Mouse (Mus musculus) kidney, postnatal 25 days (tissue): ENCODE data around the gene Klf13.
A peak's percentile ranks its signal among the peaks of the same experiment; 100 is the strongest.

Source experiments
- DNase-seq, 2 experiments: peaks; one replicate each; pipeline ENCODE4 v3.0.0; 2021; ENCODE audit warnings: mixed read lengths in 2 of 2

Klf13 gene

DNA sequence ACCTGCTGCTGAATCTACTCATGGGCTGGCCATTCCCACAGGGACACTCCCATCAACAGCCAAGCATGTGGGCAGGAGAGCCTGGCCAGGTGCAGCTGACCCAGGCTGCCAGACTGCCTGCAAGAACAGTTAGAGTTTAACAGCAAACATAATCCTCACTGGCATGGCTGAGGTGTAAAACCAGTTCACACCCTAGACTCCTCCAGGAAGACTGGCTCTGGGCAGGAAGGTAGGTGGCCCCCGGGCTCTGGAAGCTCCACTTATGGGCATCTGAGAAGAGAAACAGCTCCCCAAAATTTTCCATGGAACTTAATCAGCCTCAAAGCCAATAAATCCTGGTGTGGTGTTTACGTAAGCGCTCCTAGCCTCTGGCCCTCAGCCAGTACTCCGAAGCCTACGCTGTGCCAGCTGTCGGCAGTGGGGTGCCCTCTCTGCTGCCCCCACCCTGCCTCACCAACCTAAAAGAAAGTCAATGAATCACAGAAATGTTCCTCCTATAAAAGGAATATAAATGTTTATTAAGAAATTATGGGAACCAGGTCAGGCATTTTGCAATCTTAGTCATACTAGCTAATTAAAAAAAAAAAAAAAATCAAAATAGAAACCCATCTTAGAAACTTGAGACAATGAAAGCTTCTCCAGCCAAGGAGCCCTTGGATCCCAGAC is 13.8 kb downstream of the Klf13 start:
- DNase-seq: peak; percentile 92 to 95

DNA sequence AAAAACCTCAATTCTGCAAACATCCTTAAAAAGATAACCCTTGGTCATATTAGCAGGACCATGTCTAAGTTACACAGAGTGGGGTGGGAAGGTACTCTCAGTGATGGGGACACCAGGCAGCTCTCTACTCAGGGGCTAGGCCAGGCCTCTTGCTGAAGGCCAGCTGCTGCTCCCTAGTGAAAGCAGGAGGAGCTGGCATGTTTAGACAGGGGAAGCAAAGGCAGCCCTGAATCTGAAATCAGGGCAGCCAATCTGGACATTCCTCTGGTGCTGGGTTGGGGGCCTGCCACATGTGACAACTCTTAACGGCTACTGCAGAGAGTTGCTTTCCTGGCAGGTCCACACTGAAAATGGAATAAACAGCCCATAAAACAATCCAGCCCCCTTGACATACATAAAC is 14.6 kb downstream of the Klf13 start:
- DNase-seq: peak in 1 of 2 experiments; percentile 67

DNA sequence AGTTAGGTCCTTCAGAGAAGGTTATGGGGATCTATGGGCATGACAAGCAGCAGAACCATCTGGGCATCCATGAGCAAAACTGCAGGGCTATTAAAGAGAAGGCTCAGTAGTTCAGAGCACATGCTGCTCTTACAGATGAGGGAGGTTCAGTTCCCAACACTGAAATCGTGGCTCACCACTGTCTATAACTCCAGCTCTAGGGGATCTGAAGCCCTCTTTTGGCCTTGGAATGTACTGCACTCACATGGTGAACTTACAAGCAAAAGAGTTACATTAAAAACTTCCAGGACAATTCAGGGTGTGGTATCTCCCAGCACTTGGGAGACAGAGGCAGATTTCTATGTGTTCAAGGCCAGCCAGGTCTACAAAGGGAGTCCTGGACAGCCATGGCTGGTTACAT is 15.7 kb downstream of the Klf13 start:
- peak in 1 of 2 experiments; percentile 31 for DNase-seq

DNA sequence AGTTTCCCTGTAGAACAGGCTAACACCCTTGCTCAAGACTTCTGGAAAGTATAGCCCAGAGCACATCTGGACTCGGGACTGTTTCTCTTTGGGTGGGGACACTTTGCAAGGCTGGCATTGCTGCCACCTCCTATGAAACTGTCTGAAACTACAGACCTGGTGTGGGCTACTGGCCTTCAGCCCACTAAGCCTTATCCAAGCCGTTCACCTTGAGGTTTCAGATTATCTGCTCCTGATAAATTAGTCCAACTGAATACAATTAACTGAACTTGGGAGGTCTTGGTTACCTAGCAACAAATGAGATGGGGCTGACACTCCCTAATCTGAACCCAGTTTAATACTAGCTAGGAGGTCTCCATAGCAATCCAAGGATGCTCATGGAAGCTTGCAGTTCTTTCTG is 16.1 kb downstream of the Klf13 start:
- peak in 1 of 2 experiments; percentile 37 for DNase-seq

DNA sequence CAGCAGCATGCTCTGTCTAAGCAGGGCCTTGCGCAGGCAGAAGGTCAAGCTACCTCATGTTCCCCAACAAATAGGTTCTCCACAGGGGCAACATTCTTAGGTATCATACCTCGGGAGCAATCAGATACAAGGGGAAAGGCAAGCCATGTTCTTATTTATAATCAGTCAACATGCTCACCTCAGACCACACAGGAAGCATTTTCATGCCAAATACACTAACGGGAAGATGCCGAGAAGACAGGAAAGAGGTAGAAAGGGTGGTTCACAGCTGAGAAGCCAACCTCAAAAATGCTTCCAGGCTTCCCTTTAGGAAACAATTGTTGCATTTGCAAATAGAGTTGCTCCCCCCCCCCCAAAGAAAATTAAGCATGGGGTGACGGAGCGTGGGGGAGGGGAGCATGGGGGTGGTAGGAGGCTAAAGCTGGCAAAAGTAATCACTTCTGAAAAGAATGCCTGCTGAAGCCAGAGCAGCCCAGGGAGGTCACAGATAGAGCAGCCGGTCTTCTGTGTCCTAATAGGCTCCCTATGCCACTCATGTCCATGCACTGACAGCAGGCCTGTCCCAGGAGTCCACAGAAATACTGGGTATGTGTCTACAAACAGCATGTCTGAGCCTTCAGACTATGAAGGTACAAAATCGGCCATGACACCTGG is 16.7 kb downstream of the Klf13 start:
- peak in 1 of 2 experiments; percentile 58 for DNase-seq

DNA sequence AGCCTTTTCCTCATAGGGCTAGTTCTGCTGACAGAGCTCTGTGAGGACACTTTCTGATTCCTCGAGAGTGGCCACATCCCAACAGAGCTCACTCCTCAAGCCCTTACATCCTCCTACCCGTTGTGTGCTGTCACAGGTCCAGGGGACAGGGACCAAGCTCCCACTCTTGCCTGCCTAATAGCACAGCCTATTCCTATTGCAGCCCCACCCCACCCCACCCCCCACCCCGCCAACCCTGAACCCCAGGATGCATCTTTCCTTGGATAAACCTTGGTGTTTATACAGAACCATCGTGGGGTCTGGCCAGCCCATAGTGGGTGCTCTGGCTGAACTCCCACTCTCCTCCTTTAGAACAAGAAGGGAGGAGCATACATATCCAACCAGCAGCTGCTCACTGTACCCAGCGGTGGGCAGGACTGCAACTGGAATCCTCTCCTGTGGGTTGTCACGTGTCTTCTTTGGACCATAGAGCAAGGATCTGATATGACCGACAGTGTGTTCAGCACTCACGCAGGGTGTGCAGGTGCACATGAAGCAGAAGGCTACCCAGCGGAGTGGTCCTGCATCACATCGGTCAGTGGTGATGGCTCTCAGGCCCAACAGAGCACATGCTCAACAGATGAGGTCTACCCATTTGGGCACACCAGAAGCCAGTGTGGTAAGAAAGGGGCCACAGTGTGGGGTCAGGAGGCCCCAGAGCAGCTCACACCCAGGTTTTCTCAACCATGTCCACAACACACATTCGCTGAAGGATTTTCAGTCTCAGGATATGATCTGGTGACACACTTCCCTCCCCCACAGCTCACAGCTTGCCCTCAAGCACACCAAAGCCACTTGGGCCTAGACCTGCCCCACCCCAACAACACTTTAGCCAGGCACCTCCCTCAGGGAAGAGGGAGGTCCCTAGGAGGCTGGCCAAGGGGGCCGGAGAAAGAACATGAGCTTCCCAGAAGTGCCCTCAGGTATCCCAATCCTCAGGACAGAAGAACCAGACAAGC is 19.6 kb downstream of the Klf13 start:
- DNase-seq: peak in 1 of 2 experiments; percentile 83

DNA sequence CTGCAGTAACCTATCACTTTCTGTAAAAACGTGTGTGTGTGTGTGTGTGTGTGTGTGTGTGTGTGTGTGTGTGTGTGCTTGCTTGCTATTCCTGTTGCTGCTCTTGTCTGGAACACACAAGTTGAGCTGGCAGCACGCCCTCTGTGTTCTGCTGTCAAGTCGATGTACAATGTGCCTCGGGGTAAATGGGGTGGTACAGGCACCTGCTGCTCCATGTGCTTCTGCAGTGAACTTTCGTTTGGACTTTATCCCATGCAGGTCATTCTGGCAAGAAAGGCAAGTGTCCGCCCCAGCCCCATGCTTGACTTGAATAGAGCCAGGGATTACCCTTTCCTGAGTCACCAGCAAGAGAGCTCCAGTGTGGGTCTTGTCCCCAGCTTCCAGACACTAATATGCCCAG is 21.0 kb downstream of the Klf13 start:
- DNase-seq: peak; percentile 96 to 98

DNA sequence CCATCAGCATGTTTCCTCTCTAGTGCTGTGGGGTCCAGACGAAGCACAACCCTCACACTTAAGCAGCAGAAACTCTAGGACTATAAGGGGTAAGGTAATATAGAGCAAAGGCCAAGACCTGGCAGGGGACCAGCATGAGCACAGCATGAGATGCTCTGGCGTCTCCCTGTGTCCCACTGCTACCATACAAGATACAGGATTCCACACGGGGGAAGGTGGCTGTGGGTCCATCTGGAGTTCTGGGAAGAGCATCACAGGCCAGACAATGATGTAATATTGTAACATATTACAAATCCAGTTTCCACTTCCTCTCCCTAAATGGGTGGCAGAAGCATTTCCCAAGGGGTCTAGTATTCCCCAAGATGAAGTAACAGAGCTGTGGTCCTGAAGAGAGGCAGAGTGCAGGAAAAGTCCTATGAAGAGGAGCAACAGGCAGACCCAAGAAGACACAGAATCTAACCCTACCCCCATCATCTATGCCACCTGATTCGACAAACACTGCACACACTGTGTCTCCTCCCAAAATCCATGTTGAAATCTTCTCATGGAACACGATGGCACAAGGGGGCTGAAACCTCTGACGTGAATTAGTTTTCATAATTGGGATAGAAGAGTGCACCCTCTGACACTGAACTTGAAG is 22.3 kb downstream of the Klf13 start, which contains the start of gene E030018B13Rik:
E030018B13Rik (plus strand) TSS at position 590 of the 640 bp plus-strand sequence.
- DNase-seq: no peak

DNA sequence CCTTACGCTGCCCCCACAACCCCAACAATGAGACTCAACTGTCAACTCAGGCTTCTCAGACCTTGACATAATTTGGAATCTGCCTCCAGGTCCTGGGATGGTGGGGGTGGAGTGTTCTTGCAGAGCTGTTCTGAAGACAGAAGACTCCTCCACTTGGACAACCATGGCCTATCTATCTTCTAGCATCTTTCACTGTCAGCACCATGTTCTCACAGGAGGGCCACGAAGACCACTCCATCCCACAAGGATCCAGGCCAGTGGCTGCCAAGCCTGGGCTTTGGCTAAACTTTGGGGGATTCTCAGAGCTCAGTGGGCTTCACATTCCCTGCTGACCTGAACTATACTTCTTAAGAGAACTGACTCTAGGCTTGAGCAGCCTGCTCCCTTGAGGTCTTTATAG is 23.8 kb downstream of the Klf13 start:
- DNase-seq: no peak

DNA sequence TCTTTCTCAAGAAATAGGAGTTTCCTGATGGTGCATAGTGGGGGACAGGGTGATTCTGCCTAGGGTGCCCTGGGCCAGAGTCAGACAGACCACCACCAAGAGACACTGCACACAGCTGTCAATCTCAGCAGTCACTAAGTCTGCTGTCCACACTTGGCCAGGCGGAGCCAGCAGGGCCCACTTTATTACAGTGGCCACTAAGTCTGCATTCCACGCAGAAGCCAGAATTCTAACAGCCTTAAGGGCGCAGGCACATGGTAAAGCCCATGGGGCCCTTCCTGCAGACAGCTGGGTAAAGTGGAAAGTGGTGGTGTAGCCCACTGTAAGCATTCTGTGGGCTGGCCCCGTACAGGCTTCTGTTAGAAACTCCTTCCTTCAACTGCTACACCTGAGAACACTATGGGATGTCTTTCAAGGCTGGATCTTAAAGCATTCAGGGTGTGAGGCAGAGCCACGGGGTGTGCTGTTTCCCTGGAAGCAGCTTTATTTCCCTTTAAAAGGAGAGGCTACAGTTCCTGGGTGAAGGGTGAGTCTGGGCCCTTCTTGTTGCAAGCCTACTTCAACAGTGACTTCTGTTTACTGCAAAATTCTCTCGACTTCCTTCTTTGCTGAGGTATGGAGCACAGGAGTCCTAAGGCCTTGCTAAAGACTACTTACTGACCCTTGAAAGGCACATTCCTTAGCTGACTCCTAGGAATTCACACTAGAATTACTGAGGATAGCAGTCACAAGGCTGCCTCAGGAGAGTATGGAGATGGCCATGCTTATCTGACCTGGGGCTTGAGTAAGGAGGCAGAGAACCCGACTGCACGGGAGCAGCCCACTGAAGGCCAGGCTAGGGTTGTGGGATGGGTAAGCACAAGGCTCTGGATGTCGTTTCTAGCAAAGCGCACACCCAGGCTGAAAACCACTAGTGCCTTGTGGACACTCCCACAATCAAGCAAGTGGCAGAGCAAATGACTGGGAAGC is 24.7 kb downstream of the Klf13 start:
- no peak for DNase-seq

DNA sequence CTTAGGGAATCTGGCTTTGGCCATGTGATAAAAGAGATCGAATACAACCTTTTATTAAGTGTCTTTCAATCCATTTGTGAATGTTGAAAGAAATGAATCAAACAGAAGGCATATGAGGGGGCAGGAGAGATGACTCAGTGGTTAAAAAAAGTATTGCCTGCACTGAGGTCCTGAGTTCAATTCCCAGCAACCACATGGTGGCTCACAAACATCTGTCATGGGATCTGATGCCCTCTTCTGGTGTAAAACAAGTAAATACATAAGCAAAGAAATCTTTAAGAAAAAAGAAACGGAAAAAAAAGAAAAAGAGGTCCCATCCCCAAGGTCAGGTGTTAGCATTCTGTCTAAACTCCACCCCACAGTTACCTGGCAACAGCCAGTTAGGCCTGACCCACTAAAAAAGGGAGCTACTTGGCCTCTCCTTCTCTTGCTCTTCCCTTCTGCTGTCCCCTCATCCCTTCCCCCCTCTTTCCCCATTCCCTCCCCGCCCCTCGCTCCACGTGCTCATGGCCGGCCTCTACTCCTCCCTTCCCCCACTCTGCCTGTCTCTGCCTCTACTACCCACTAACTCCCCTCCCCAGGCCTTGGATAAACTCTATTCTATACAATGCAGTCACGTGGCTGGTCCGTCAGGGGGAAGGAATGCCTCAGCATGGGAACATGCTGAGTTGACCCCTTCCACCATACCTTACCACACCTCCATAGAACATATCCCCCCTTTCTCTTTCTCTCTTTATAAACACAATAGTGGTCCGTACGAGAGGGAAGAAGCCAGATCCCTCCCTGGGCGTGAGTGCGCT is 25.6 kb downstream of the Klf13 start:
- DNase-seq: no peak

DNA sequence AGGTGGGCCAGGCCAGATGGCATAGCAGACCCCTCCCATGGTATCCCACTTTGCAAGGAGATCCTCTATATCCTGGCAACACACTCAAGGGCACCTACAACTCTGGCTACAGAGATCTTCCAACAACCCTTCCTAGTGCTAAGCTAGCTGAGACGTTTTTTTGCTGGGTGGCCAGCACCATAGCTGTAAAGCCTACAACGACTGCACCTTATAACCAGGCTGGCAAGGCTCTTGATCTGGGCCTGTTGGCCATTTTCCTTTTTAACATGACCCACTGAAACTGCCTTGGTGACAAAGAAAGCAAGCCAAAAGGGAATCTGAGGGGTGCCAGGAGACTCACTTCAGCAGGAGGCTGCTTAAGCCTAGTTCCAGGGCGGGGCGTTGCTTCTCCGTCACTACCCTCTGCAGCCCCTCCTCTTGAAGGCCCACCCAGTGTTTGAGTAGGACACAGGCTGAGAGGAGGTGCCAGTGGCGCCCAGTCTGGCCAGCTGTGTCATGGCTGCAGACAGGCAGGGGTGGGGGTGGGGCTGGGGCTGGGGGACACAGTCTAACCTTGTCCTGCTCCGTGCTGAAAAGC is 26.4 kb downstream of the Klf13 start:
- DNase-seq: peak; percentile 33 to 79

DNA sequence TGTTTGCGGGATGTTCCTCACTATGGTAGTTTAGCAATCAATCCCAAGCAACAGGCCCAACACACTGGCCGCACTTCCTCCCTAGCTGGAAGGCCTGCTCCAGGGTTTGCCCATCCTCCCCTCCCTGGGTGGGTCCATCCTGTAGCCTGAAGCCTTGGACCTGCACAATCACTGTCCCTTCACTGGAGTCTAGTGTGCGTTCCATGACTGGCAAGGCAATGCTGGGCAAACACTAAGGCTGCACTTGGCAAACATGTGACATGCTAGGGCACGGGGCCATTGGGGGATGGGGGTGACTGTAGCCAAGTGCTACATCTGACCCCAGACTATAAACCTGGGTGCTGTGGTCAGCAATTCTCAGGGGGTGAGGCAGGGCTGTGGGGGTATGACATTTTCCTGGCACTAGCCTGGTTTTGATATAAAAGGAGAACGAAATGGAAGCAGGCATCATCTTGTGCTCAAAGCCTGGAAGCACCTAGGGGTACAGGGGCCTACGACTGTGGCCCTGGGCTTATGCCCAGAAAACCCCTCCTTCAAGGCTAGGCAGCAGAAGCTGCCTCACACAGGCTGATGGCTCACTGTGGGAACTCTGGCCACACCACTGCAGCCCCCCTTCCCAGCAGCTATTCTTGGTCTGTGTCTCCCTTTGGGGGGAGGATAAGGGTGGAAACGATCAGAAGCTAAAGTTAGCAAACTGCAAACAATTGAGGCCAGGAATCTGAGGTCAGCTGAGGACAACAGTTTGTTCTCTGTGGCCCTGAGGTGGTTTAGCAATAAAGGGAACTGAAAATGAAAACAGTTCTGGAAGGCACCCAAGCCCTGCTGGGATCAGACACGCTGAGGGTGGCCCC is 27.1 kb downstream of the Klf13 start:
- DNase-seq: peak; percentile 85 to 95

DNA sequence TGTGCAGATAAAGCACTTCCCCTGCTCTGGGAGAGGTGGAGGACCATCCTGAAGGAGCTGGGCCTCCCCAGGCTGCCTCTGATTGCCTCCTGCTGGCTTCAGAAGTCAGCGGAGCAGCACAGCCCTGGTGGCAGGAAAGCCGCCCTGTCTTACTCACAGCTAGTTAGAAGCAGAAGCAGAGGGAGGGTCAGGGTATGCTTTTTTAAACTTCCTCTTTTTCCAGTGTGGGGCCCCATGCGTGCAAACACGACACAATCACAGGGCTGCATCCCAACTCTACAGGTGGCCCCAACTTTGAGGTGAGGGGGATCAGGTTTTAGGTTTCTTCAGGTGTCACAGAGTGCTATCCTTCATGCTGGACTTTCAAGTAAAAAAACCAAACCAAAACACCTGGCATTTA is 27.8 kb downstream of the Klf13 start:
- peak in 1 of 2 experiments; percentile 82 for DNase-seq

DNA sequence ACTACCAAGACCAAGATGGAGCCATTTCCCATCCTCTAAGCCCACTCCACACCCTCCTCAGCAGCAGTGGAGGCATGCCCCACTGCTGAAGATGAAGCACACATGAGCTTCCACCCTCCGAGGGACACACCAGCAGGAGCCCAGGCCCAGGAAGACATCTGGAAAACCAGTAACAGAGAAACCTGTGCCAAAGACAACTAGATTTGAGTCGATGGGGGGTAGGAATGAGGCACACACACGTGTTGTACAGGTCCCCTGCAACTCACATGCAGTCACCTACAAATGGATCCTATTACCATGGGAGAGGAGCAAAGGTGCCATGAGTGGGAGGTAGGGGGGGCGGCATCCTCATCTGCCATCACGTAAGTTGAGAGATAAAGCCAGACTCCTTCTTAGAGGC is 28.5 kb downstream of the Klf13 start:
- DNase-seq: no peak

DNA sequence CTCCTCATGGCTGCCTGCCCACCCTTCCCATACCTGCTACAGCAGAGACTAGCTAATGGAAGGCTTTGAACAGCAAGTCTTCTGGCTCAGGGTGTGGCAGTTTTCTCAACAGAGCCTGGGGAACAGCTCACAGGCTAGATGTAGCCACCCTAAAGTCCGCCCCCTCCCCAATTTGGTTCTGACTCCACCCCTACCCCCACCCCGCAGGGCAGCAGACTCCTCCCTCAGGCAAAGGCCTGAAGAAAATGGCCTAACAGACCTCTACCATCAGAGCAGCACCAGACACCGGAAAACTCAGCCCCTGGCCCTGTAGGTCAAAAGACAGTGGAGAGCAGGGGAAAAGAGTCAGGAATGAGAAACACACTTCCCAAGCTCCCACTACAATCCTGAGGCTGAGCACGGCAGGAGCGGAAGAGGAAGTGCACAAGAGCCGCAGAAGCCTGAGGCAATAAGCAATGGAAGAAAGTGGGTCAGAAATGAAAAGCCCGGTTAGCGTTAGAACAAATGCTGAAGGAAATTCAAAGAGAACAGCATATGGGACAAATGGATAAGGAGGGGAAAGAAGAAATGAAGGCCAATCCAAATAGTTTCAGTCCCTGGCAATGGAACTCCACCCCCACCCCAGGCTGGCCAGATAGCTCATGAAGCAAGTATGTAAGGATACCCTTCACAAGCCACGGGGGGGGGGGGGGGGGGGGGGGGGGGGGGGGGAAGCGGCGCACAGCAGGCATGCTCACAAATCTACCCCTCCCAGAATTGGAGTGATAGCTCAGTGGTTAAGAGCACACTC is 30.0 kb downstream of the Klf13 start:
- peak in 1 of 2 experiments; percentile 51 for DNase-seq

DNA sequence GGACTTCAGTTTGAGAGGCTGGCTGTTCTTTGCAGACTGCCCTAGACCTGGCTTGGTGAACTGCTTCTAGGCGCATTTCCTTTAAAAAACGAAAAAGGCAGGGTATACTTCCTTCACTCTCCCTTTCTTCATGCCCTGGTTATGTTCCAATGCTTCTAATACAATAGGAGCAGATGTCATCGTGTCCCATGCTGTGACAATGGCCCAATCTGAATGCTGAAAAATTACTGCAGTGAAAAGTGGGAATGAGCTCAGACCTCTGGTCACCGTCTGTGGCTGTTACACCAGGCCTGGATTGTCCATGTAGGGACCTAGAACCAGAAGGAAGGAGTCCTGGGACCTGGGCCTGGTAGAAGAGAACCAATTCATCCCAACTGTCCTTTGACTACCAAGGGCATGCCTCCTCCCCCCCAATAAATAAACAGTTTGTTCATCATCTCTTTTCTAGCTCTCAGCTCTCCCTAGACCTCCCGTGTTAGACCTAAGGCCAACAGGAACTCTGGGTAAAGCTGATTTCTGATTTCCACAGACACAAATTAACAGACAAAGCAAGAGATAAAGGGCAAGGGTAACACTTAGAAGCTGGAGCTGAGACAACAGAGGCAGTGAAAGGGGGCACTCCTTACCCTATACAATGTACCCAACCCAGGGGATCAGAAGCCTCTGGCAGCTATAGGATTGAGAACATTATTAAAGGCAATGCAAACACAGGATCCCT is 30.8 kb downstream of the Klf13 start:
- DNase-seq: no peak

DNA sequence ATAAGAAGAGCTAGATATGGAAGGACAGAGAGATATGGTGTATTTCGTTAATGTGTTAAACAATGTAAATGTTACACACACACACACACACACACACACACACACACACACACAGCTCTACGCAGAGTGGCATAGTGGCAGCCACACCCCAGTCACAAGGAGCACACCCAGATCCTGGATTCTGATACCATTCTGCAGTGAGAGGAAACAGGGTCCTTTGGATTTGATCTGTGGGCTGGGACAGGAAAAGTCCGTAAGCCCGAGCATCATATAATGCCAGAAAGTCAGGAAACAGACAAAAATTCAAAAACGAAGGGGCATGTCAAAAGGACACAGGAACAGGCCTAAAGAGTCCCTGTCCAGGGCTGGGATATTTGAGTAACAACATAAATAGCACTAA is 33.1 kb downstream of the Klf13 start:
- peak; percentile 53 to 77 for DNase-seq
